Mouse (Mus musculus) gonadal fat pad, adult 2 months (tissue): ENCODE results near the gene Tm9sf4. TPM values are rescaled to one million over a fixed set of nuclear protein-coding genes. Genes with fewer than 3 reads are reported as not detected.

Experiments used
- DNase-seq: peaks from one replicate; pipeline ENCODE4 v3.0.0-alpha.2; 2012; ENCODE audit warnings: low read depth
- polyA plus RNA-seq: library from polyadenylated mRNA; depleted of rRNA; stranded (reverse); fragments of >200 nt; gene quantifications from 2 replicates; pipeline ENCODE4 v1.2.3, GENCODE M21; 2012; rRNA removed

Tm9sf4 gene
- polyA plus RNA-seq, 1 experiment = 55.5 TPM

DNA sequence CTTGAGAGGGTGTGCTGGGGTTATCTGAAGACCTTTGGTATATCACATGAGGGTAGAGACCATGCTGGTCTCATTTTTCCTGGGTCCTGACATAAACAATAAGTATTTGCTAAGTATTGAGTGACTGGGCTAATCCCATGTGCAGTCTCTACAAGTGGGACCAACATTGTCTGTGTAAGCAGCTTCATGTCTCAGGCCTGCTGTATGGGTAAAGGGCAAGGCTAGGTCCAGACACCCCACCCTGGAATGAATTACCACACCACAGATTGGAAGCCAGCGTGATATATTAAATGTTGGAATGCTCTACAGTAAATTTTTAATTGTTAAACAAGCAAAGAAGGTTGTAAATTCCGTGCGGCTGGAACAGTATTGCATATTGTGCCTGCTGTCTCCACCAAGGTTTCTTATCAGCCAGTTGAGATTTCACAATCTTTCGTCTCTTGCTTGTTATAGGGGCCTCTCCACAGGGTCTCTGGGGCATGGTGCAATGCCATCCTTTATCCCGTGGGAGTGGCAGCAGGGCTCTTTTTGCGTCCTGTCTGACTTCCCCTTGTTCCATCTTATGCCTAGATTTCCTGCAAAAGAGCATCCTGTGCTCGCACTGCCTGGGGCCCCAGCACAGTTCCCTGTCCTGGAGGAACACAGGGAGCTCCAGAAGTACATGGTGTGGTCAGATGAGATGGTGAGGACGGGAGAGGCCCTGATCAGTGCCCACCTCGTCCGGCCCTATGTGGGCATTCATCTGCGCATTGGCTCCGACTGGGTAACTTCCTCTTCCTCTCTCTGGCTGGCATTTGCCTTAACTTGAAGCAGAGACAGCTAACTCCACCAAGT lies 98.1 kb downstream of the Tm9sf4 start:
- DNase-seq = no peak

Other genes with a start within 250 kb of the Tm9sf4 start
- gene Mylk2, start 250.0 kb upstream of the Tm9sf4 start, polyA plus RNA-seq = 0.60 and 0.61 TPM in 2 replicates
- gene Foxs1, start 228.1 kb upstream of the Tm9sf4 start, polyA plus RNA-seq = 13.4 and 15.6 TPM in 2 replicates
- 17.7 and 18.0 TPM in 2 replicates for gene Dusp15, start 209.6 kb upstream of the Tm9sf4 start, polyA plus RNA-seq
- gene Ttll9, start 198.8 kb upstream of the Tm9sf4 start, polyA plus RNA-seq = 8.4 and 15.6 TPM in 2 replicates
- gene Pdrg1, start 145.9 kb upstream of the Tm9sf4 start, polyA plus RNA-seq = 160 and 161 TPM in 2 replicates
- 5.4 and 8.2 TPM in 2 replicates for gene Xkr7, start 129.5 kb upstream of the Tm9sf4 start, polyA plus RNA-seq
- gene Ccm2l, start 95.3 kb upstream of the Tm9sf4 start, polyA plus RNA-seq = 28.2 and 31.0 TPM in 2 replicates
- gene Hck, start 52.8 kb upstream of the Tm9sf4 start, polyA plus RNA-seq = 4.3 and 4.4 TPM in 2 replicates
- gene Tspyl3, start 64.1 kb downstream of the Tm9sf4 start, polyA plus RNA-seq = 4.1 and 4.5 TPM in 2 replicates
- 5.1 and 8.2 TPM in 2 replicates for gene Plagl2, start 80.1 kb downstream of the Tm9sf4 start, polyA plus RNA-seq
- 26.6 and 35.5 TPM in 2 replicates for gene Pofut1, start 80.2 kb downstream of the Tm9sf4 start, polyA plus RNA-seq
- gene Kif3b, start 130.1 kb downstream of the Tm9sf4 start, polyA plus RNA-seq = 11.3 and 13.3 TPM in 2 replicates
- gene Asxl1, start 184.5 kb downstream of the Tm9sf4 start, polyA plus RNA-seq = 11.8 and 13.1 TPM in 2 replicates